Mouse (Mus musculus) heart, embryonic 13.5 days (tissue): ENCODE results near the gene Usp53. TPM values are rescaled to one million over a fixed set of nuclear protein-coding genes. Genes with fewer than 3 reads are reported as not detected.
A peak's percentile ranks its signal among the peaks of the same experiment; 100 is the strongest.

ENCODE experiments used
- ATAC-seq: fragments of 200-750 bp; cut with Nextera tagmentation; 2 replicates; pipeline ENCODE4 v1.8.0; 2017; ENCODE audit warnings: moderate TSS enrichment; ENCODE audit not compliant: insufficient number of reproducible peaks, low FRiP score, low TSS enrichment; ENCODE audit errors: extremely low read depth
- H3K27ac ChIP-seq: fragments of 300-500 bp; sonication (generic); replicated peaks from 2 replicates; pipeline ENCODE4 v1.5.1; 2015; ENCODE audit warnings: moderate library complexity, mild to moderate bottlenecking, inconsistent platforms
- H3K27me3 ChIP-seq: fragments of 300-500 bp; sonication (generic); replicated peaks from 2 replicates; pipeline ENCODE4 v1.6.1; 2015; ENCODE audit warnings: mild to moderate bottlenecking, inconsistent platforms
- H3K36me3 ChIP-seq: fragments of 300-500 bp; sonication (generic); 2 replicates; pipeline ENCODE4 v1.6.1; 2015; ENCODE audit warnings: mild to moderate bottlenecking, inconsistent platforms
- H3K4me1 ChIP-seq: fragments of 300-500 bp; sonication (generic); 2 replicates; pipeline ENCODE4 v1.6.1; 2015; ENCODE audit warnings: inconsistent platforms
- H3K4me2 ChIP-seq: fragments of 300-500 bp; sonication (generic); 2 replicates; pipeline ENCODE4 v1.6.1; 2015; ENCODE audit warnings: inconsistent platforms, mild to moderate bottlenecking, moderate library complexity
- H3K4me3 ChIP-seq: fragments of 300-500 bp; sonication (generic); 2 replicates; pipeline ENCODE4 v1.5.1; 2015; ENCODE audit warnings: moderate library complexity, mild to moderate bottlenecking, inconsistent platforms
- H3K9ac ChIP-seq: fragments of 300-500 bp; sonication (generic); 2 replicates; pipeline ENCODE4 v1.6.1; 2015; ENCODE audit warnings: inconsistent platforms, mild to moderate bottlenecking, moderate library complexity
- H3K9me3 ChIP-seq: fragments of 300-500 bp; sonication (generic); 2 replicates; pipeline ENCODE4 v1.6.1; 2016; ENCODE audit warnings: inconsistent platforms
- WGBS: fragments of 180-500 bp; shearing (Covaris S2); methylation state at CpG from one replicate; pipeline ENCODE4 v1.1.7; 2015; ENCODE audit warnings: mixed read lengths; 5-methylcytosine and 5-hydroxymethylcytosine counted together
- polyA plus RNA-seq: library from polyadenylated mRNA; unstranded; fragments of >200 nt; fragmentation: Nextera tagmentation; extraction: Ambion mirVana; gene quantifications from 2 replicates; pipeline ENCODE4 v1.2.1, GENCODE M21; 2015

Usp53 gene
- polyA plus RNA-seq = 6.6 and 8.2 TPM in 2 replicates

DNA sequence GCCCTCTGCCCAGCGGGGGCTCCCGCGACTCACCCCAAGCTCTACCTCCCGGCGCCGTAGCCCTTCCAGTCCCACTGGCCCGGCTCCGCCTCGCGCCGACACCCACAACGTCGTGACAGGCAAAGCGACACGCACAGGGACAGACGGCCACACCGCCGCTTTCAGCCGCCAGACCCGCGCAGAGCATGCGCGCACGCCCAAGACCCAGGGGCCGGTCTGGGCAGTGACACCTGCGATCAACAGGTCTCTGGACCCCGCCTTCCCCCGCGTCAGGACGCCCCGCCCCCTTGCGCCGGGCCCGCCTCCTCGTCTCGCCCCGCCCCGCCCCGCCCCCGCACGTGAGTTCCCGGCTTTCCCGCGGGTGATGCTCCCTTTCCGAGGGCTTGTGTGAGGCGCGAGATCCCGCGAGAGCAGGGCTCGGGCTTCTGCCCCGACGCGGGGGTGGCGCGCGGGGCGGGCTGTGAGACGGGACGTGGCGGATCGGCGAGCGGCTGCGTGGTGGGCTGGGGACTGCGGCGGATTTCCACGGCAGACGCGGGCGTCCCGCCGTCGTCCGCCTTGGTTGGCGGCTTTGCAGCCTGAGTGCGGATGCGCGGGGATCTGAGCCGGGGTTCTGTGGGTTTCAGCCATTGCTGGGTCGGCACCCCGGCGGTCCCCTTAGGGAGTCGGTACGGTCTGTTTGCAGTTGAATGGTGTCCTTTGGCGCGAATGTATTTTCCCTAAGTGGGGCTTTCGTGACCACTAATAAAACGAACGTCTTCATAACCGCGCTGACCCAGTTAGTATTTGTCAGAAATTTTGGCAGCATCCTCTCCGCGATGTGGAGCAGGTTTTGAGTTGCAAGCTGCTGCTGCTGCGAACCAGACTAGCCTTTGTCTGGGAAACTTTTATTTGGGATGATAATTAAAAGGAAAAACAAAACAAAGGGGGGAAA, at the start of gene Usp53:
TSS of gene Usp53 (minus strand) at position 262 of the 934 bp plus-strand sequence.
- H3K4me2 ChIP-seq = peak within 1 kb of the TSS; percentile 88
- peak within 1 kb of the TSS; percentile 95 for H3K9ac ChIP-seq
- H3K4me3 ChIP-seq = peak within 1 kb of the TSS; percentile 87
- H3K9me3 ChIP-seq = no peaks in the 10 kb centered on the region
- H3K36me3 ChIP-seq = no peaks in the 10 kb centered on the region
- H3K27me3 ChIP-seq = no peaks in the 10 kb centered on the region
- peak within 1 kb of the TSS; percentile 97 for H3K27ac ChIP-seq
- H3K4me1 ChIP-seq = peaks cover 32% of the 10 kb centered on the region
- peak; percentile 99 for ATAC-seq
- under 1% methylated on average over 70 of the region's 94 CpGs for WGBS

DNA sequence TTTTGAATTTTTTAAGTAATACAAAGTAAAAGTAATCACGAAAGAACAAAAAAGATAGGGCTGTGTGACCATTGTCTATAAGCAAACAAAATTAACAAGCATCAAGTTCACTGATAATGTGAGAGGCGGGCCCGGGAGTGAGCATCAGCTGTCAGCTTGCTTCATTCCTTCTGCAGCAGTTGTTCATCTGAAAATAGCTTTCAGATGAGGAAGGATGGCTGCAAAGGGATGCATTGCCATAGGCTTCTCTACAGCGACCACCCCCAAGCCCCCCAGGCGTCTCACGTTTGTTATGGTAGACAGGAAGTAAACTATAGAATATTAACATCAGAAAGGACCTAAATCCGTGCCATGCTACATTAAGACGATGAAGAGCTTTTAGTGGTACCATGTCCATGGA, 49.5 kb upstream of the Usp53 start:
- no peak for ATAC-seq
- Histone ChIP-seq H3K36me3 (no peaks in the 10 kb centered on the region), H3K27me3 (no peaks in the 10 kb centered on the region), H3K4me1 (peaks cover 48% of the 10 kb centered on the region), H3K9me3 (no peaks in the 10 kb centered on the region), H3K9ac (peak overlapping the region; percentile 81), H3K4me2 (peak overlapping the region; percentile 70), H3K27ac (peak overlapping the region; percentile 93), H3K4me3 (peak overlapping the region; percentile 55)
- WGBS = 52% methylated on average over 8 of the region's 8 CpGs

DNA sequence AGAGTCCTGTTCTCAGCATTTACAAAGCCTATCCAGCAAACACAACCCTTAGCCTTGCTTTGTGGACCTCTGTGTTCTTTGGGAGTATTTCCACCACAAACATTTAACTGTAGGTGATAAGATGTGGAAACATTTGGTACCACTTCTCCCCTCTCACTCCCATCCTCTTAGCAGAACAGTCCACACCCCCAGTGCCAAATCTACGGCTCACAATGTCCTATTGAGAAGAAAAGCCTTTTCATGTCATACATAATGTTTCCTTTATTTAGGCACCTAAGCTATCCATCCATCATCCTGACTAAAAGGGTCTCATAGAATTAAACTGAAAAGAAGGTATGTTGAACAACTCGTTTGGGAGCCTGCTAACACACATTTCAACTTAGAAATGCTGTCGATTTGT, 41.3 kb upstream of the Usp53 start:
- Histone ChIP-seq H3K4me2 (no peak overlapping the region), H3K27ac (no peak overlapping the region), H3K4me3 (no peak overlapping the region), H3K27me3 (no peaks in the 10 kb centered on the region), H3K4me1 (peaks cover 33% of the 10 kb centered on the region), H3K9me3 (no peaks in the 10 kb centered on the region), H3K36me3 (peaks cover 24% of the 10 kb centered on the region), H3K9ac (no peak overlapping the region)
- 72% methylated on average over 3 of the region's 3 CpGs for WGBS
- ATAC-seq = no peak

DNA sequence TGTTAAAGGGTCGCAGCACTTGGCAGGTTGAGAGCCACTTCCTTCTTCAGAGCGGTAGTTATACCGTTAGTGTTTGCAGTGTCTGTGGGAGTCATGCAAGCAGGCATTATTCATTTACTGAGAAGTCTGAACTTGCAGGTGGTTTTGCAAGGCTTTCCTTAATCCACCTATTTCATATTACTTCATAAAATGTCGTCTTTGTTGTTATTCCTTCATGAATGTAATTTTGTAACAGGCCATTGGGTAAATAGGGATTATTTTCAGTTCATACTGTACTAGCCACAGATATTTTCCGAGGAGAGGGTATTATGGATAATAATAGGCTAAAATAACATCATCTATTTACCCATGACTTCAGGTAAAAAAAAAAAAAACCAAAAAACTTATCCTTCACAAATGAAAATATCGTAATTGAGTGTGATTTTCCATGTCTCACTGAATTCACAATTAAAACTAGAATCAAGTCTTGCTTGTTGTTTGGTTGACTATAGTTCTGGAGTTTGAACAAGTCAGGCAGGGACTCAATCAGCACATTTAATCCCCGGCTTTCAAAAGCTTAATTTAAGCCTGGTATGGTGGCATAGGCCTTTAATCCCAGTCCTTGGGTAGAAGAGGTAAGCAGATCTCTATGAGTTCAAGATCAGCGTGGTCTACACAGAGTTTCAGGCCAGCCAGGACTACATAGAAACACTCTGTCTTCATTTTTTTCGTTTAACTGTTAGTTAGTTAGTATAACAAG, 40.4 kb upstream of the Usp53 start:
- H3K4me1 ChIP-seq = peaks cover 24% of the 10 kb centered on the region
- H3K9me3 ChIP-seq = no peaks in the 10 kb centered on the region
- no peak for ATAC-seq
- H3K4me2 ChIP-seq = no peak overlapping the region
- H3K27ac ChIP-seq = no peak overlapping the region
- peaks cover 30% of the 10 kb centered on the region for H3K36me3 ChIP-seq
- WGBS = 81% methylated on average over 9 of the region's 9 CpGs
- no peak overlapping the region for H3K4me3 ChIP-seq
- H3K9ac ChIP-seq = no peak overlapping the region
- no peaks in the 10 kb centered on the region for H3K27me3 ChIP-seq

DNA sequence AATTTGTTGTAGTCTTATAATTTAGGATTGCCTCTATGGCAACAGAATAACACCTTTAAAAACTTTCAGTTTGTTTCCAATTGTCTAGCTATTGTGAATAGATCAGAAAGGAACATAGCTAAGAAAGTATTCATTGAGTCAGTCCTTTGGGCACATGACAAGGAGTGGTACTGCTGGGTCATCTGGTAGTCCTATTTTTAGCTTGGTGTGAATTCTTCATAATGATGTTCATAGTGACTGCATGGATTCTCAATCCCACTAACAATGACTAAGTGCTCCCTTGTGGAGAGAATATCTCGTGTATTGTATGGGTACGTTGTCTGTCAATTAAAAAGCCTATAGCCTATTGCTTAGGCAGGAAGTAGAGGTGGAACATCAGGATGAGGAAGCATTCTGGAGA, 34.5 kb upstream of the Usp53 start:
- no peaks in the 10 kb centered on the region for H3K27me3 ChIP-seq
- H3K4me1 ChIP-seq = peaks cover 6% of the 10 kb centered on the region
- H3K9ac ChIP-seq = no peak overlapping the region
- 48% methylated on average over 2 of the region's 2 CpGs for WGBS
- ATAC-seq = no peak
- no peak overlapping the region for H3K4me3 ChIP-seq
- H3K4me2 ChIP-seq = no peak overlapping the region
- no peaks in the 10 kb centered on the region for H3K9me3 ChIP-seq
- peaks cover 22% of the 10 kb centered on the region for H3K36me3 ChIP-seq
- peak overlapping the region; percentile 36 for H3K27ac ChIP-seq

DNA sequence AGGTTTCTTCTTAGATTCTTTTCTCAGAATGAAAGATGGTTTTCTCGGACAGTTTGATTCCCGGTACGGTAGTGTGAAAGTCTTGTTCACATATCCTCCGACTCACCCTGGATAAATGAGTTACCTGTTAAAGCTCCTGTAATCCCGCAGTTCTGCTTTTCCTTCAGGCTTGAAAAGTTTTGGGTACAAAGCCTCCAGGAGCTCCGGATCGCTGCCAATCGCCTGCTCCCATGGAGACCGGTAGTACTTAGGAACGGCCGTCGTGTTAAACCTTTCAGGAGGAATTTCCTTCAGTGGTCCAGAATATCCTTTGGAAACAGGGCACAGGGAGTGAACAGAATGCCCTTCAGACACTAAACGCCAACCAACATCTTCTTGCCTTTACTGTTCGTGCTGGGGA, 29.2 kb upstream of the Usp53 start:
- ATAC-seq = no peak
- Histone ChIP-seq H3K4me3 (no peak overlapping the region), H3K27ac (no peak overlapping the region), H3K27me3 (no peaks in the 10 kb centered on the region), H3K4me2 (no peak overlapping the region), H3K9ac (no peak overlapping the region), H3K4me1 (no peaks in the 10 kb centered on the region), H3K9me3 (no peaks in the 10 kb centered on the region), H3K36me3 (peaks cover 37% of the 10 kb centered on the region)
- WGBS = 87% methylated on average over 14 of the region's 14 CpGs

DNA sequence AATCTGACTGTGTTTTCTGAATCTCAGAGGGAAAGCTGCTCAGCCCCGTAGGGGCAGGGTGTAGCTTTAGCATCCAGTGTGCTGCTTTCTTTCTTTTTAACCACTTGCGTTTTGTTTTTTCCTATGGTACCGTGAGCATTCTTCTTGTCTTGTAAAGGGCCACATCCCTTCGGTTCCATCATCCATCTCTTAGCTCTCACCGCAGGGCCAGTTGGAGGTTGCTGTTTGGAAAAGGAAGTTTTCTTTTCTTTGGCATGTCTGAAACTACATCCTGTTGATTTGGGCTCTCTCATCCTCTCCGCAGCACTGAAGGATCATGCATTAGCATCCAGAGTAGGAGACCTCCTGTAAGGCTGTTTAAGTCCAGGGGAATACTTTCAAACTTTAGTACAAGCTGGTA, 25.1 kb upstream of the Usp53 start:
- no peak for ATAC-seq
- 54% methylated on average over 6 of the region's 6 CpGs for WGBS

DNA sequence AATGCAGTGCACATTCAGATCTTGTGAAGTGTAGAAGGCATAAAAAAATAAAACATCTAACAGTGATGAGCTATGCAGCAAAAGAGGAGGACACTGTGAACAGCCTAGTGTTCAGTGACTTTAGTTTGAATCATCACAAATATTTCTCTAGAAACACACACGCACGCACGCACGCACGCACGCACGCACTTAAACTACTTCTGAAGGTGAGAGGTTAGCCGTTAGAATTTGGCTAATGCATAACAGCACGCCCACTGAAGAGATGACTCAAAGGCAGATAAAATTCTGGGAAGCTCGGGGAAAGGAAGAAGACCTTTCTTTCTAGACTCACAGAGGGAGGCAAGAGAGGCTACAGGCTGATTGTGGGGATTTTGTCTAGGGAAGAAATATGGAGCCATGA, 23.1 kb upstream of the Usp53 start:
- H3K9me3 ChIP-seq = no peaks in the 10 kb centered on the region
- 62% methylated on average over 10 of the region's 10 CpGs for WGBS
- H3K27me3 ChIP-seq = no peaks in the 10 kb centered on the region
- peaks cover 36% of the 10 kb centered on the region for H3K36me3 ChIP-seq
- 0 out of 2 replicates have a peak overlapping the region, but pooled peaks have one; percentile 2 for H3K27ac ChIP-seq
- H3K4me3 ChIP-seq = no peak overlapping the region
- H3K4me2 ChIP-seq = no peak overlapping the region
- no peak overlapping the region for H3K9ac ChIP-seq
- no peak for ATAC-seq
- H3K4me1 ChIP-seq = peaks cover 3% of the 10 kb centered on the region

More for the DNA sequence above, 25.1 kb upstream of the Usp53 start:
- Histone ChIP-seq H3K4me1 (no peaks in the 10 kb centered on the region), H3K36me3 (peaks cover 48% of the 10 kb centered on the region), H3K9me3 (no peaks in the 10 kb centered on the region), H3K4me3 (no peak overlapping the region), H3K4me2 (no peak overlapping the region), H3K9ac (no peak overlapping the region), H3K27me3 (no peaks in the 10 kb centered on the region), H3K27ac (0 out of 2 replicates have a peak overlapping the region, but pooled peaks have one; percentile 20)

DNA sequence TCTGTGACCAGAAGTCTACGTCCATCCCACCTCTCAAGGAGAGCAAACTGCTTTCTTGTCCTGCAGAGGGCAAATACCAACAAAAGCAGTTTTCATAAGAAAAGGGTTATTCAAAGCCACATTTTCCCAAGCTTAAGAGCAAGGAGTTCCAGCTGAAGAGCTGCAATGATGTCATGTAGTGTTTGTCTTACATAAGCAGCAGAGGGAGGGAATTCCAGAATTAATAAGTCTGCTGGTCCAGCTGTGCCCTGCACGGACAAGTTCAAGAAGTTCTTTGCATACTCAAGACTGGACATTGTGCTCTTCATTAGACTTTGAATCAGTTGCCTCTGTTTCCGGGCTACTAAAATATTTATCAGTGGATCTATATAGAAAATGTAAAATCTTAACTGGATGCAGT, 16.7 kb upstream of the Usp53 start:
- Histone ChIP-seq H3K27ac (no peak overlapping the region), H3K27me3 (no peaks in the 10 kb centered on the region), H3K4me2 (no peak overlapping the region), H3K4me1 (peaks cover 6% of the 10 kb centered on the region), H3K9me3 (no peaks in the 10 kb centered on the region), H3K9ac (no peak overlapping the region), H3K36me3 (peaks cover 21% of the 10 kb centered on the region), H3K4me3 (no peak overlapping the region)
- WGBS = 69% methylated on average over 3 of the region's 3 CpGs
- no peak for ATAC-seq

DNA sequence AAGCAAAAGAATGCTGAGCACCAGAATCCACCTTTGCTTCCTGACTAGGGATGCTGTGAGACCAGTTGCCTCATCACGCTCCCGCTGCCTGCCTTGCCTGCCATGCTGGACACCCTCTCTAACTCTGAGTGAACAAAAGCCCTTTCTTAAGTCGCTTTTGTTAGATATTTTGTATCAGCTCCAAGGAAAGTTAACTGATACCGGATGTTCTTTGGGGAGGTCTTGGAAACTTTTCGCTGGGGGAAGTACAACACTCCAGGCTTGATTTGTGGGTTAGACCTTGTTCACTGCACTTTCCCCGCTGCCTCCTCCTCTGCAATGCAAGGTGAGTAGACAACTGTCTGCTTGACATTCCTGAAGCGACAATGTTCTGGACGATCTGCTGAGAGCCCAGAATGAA, 14.2 kb upstream of the Usp53 start:
- H3K4me3 ChIP-seq = no peak overlapping the region
- H3K9ac ChIP-seq = no peak overlapping the region
- whole genome bisulfite sequencing = 62% methylated on average over 8 of the region's 8 CpGs

DNA sequence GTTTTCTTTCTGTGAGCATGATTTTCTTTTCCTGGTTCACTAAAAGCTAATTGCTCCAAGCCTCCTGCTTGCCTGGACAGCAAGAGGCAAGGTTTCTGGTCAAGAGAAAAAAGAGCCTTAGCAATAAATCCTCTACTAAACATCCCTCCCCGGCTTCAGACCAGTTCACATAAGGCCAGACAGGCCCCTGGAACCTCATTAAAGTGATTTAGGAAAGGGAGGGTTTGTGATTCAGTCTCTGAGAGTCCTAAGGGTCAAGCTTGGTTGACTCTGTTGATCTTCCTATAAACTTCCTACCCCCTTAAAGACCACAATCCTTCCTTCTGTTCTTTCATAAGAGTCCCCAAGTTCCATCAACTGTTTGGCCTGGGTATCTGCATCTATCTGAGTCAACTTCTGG, 12.7 kb upstream of the Usp53 start:
- peaks cover 12% of the 10 kb centered on the region for H3K36me3 ChIP-seq
- no peak overlapping the region for H3K4me2 ChIP-seq
- H3K27me3 ChIP-seq = no peaks in the 10 kb centered on the region
- no peak overlapping the region for H3K27ac ChIP-seq
- no peak for ATAC-seq
- no peaks in the 10 kb centered on the region for H3K4me1 ChIP-seq
- H3K4me3 ChIP-seq = no peak overlapping the region
- 0 out of 2 replicates have a peak, but pooled peaks cover 5% of the 10 kb centered on the region for H3K9me3 ChIP-seq
- H3K9ac ChIP-seq = no peak overlapping the region
- WGBS = 61% methylated on average over 1 of the region's 1 CpGs

More for the DNA sequence above, 14.2 kb upstream of the Usp53 start:
- peaks cover 6% of the 10 kb centered on the region for H3K4me1 ChIP-seq
- H3K27me3 ChIP-seq = no peaks in the 10 kb centered on the region
- no peak overlapping the region for H3K27ac ChIP-seq
- 0 out of 2 replicates have a peak, but pooled peaks cover 5% of the 10 kb centered on the region for H3K9me3 ChIP-seq
- no peak overlapping the region for H3K4me2 ChIP-seq
- peaks cover 12% of the 10 kb centered on the region for H3K36me3 ChIP-seq
- no peak for ATAC-seq
